Mouse (Mus musculus) stomach, postnatal 0 days (tissue): ENCODE data around the gene Smg6.

Experiments
- CTCF ChIP-seq: IDR thresholded peaks from 2 replicates; pipeline ENCODE4 v1.5.1; 2016; ENCODE audit warnings: antibody characterized with exemption, low read depth, mild to moderate bottlenecking, moderate library complexity
- EP300 ChIP-seq: optimal IDR thresholded peaks from 2 replicates; pipeline ENCODE3; 2016; ENCODE audit warnings: antibody characterized with exemption

DNA sequence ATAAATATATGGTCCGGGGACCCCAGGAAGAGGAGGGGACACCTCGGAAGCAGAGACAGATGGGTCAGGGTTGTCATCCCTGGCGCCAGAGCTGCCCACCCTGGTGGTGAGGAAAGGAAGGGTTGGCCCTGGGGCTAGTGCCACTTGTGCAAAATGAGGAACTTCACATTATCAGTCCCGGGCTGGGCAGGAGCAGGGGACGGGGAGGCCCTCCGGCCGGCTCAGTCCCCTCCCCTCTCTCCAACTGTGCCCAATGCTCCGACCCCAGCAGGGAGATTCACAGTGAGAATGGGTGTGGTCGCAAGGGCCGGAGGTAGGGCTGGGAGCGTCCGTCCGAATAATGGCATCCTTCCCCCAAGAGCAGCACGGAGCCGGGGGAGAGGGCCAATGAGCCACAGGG, 239.1 kb downstream of the Smg6 start:
- TF ChIP-seq CTCF, result no peak; the same call in 1 of the 2 replicates
- no peak for TF ChIP-seq EP300
